Mouse (Mus musculus) cortical plate, adult 2 months (tissue): ENCODE measurements around the gene Xpo4.

Source experiments
- CTCF ChIP-seq: fragments of 200-500 bp; IDR thresholded peaks from 2 replicates; pipeline ENCODE4 v1.5.1; 2011; ENCODE audit warnings: mild to moderate bottlenecking, control low read depth, low read length; ENCODE audit not compliant: insufficient read depth; ENCODE audit errors: extremely low read depth
- POLR2A ChIP-seq: fragments of 200-500 bp; IDR thresholded peaks from 2 replicates; pipeline ENCODE4 v1.6.1; 2011; ENCODE audit warnings: mild to moderate bottlenecking, low read length, control low read depth; ENCODE audit not compliant: insufficient read depth; ENCODE audit errors: extremely low read depth

GRCm38 (mm10) chr14:57529086-57529785 lies 136.0 kb downstream of the Xpo4 start:
- 0 out of 2 replicates have a peak, but pooled peaks have one; percentile 18 for TF ChIP-seq POLR2A
- no peak for TF ChIP-seq CTCF
